Mouse (Mus musculus): ENCODE results near the gene Ift22. TPM values are rescaled to one million over a fixed set of nuclear protein-coding genes. Genes with fewer than 3 reads are reported as not detected.

The Ift22 gene
- total RNA-seq (2023), result 1 to 10 TPM; 2.6 to 6.0 TPM

GRCm38 (mm10) chr5:136907991-136908857 is at the start of gene Ift22:
Ift22 (plus strand) TSS chr5:136908150.

GRCm38 (mm10) chr5:136882788-136883439 is 25.0 kb upstream of the Ift22 start, which contains the start of gene Col26a1:
Col26a1 (minus strand) TSS chr5:136883209.

GRCm38 (mm10) chr5:136953015-136953414 is 45.1 kb downstream of the Ift22 start, which contains the start of gene Fis1:
Fis1 (plus strand) TSS chr5:136953275.

Other genes starting within 250 kb of the Ift22 start
- not detected for gene Myl10, start 215.0 kb upstream of the Ift22 start, total RNA-seq (2023)
- not detected for gene Col26a1, start 24.9 kb upstream of the Ift22 start, total RNA-seq (2023)
- gene Fis1, start 45.1 kb downstream of the Ift22 start, total RNA-seq (2023), result 100 to 1,000 TPM; 193 to 219 TPM
- 10 to 100 TPM; 47.5 to 57.3 TPM for gene Cldn15, start 58.5 kb downstream of the Ift22 start, total RNA-seq (2023)
- 100 to 1,000 TPM in 1 of 2 experiments, 10 to 100 TPM in 1; 94.6 to 114 TPM for gene Plod3, start 78.9 kb downstream of the Ift22 start, total RNA-seq (2023)
- gene Znhit1, start 79.9 kb downstream of the Ift22 start, total RNA-seq (2023), result 10 to 100 TPM; 83.2 to 88.3 TPM
- gene Vgf, start 118.2 kb downstream of the Ift22 start, total RNA-seq (2023), result not detected
- 10 to 100 TPM; 34.6 to 42.4 TPM for gene Ap1s1, start 138.0 kb downstream of the Ift22 start, total RNA-seq (2023)
- under 1 TPM in 1 of 2 experiments, not detected in 1; 0.28 TPM for gene Serpine1, start 164.1 kb downstream of the Ift22 start, total RNA-seq (2023)
- 10 to 100 TPM; 32.8 to 36.3 TPM for gene Trim56, start 208.1 kb downstream of the Ift22 start, total RNA-seq (2023)
- gene Muc3, start 241.2 kb downstream of the Ift22 start, total RNA-seq (2023), result not detected